Comparison of ENCODE assay signal across 8 mouse cellular contexts in the genomic region with DNA sequence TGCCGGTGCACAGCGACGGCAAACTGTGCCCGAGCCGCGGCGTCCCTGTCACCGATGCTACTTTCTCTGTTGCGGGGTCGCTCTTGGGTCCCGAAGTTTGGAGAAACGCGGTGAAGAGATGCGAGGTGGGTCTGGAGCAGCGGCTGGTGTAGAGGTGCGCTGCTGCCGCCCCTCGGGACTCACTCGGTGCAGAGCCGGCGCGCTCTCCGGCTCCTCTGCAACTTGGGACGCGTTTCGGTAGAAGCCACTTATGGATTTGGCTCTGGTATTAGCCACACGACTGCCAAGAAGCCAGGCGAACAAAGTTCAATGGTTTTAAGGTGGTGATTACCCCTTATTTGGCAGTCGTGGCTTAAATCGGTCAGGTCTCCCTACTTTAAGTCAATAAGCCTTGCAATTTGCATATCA. TPM values are rescaled to one million over a fixed set of nuclear protein-coding genes. Genes with fewer than 3 reads are reported as not detected.
DNase-seq lines count a peak whose midpoint lies in the region; ATAC-seq lines count a peak whose summit lies in the region.

No protein-coding gene starts in this region.

- DNase-seq in frontal cortex, postnatal 14 days (ENCODE audit: low spot score in 2 of 2), result peak; percentile 12 to 39
- no peak for DNase-seq in frontal cortex, postnatal 10 days (ENCODE audit: low spot score in 2 of 2)
- peak; percentile 62 for DNase-seq in 416B (ENCODE audit: low read depth)
- peak; percentile 13 for DNase-seq in c-Kit-negative CD71-positive TER-119-positive erythroid progenitor cells, embryonic 14.5 days (ENCODE audit: low read depth, low spot score)
- DNase-seq in limb, embryonic 10.5 days (ENCODE audit: low spot score), result no peak
- DNase-seq in adrenal gland, adult 8-10 months, result no peak

- H3K36me3 ChIP-seq in heart, embryonic 14.5 days (ENCODE audit: control insufficient read depth, insufficient read depth, low read length), result no peaks in the 10 kb centered on the region
- H3K36me3 ChIP-seq in limb, embryonic 10.5 days, result no peaks in the 10 kb centered on the region
- H3K36me3 ChIP-seq in midbrain, embryonic 16.5 days (ENCODE audit: control insufficient read depth, insufficient read depth, low read length), result no peaks in the 10 kb centered on the region

- ATAC-seq in heart, embryonic 14.5 days (ENCODE audit: insufficient number of reproducible peaks, insufficient read depth, low FRiP score, low read depth), result 0 out of 2 replicates have a peak, but pooled peaks have one; percentile 30
- ATAC-seq in midbrain, embryonic 16.5 days, result peak; percentile 65

- H3K27ac ChIP-seq in heart, embryonic 14.5 days (replicated peaks in 1 of 2; ENCODE audit: control insufficient read depth in 1 of 2, insufficient read depth in 1 of 2, low read depth in 2 of 2, low read length in 2 of 2), result peak overlapping the region; percentile 90 to 91
- H3K27ac ChIP-seq in limb, embryonic 10.5 days, result peak overlapping the region; percentile 90
- H3K27ac ChIP-seq in midbrain, embryonic 16.5 days (ENCODE audit: low read length), result peak overlapping the region; percentile 89

- H3K4me1 ChIP-seq in heart, embryonic 14.5 days (ENCODE audit: control insufficient read depth in 2 of 2, insufficient read depth in 2 of 2, low read length in 2 of 2), result peaks cover 0 to 14% of the 10 kb centered on the region in 2 experiments; a peak in 3 of 4 replicates
- peaks cover 5% of the 10 kb centered on the region; the same call in 1 of the 2 replicates for H3K4me1 ChIP-seq in limb, embryonic 10.5 days
- peaks cover 7% of the 10 kb centered on the region for H3K4me1 ChIP-seq in midbrain, embryonic 16.5 days (ENCODE audit: control insufficient read depth, insufficient read depth, low read length)

- H3K27me3 ChIP-seq in heart, embryonic 14.5 days (ENCODE audit: control insufficient read depth, insufficient read depth, low read length), result no peaks in the 10 kb centered on the region
- no peaks in the 10 kb centered on the region for H3K27me3 ChIP-seq in limb, embryonic 10.5 days (ENCODE audit: low read depth, poor library complexity, severe bottlenecking)
- H3K27me3 ChIP-seq in midbrain, embryonic 16.5 days (ENCODE audit: control insufficient read depth, insufficient read depth, low read depth, low read length), result no peaks in the 10 kb centered on the region

- peak overlapping the region; percentile 97 for H3K9ac ChIP-seq in heart, embryonic 14.5 days (ENCODE audit: low read length)
- peak overlapping the region; percentile 81 for H3K9ac ChIP-seq in midbrain, embryonic 16.5 days (ENCODE audit: low read depth, low read length)

- H3K4me3 ChIP-seq in heart, embryonic 14.5 days (ENCODE audit: control insufficient read depth in 1 of 2, insufficient read depth in 1 of 2, low read depth in 1 of 2, low read length in 2 of 2), result peak overlapping the region; percentile 84 to 96
- H3K4me3 ChIP-seq in limb, embryonic 10.5 days, result peak overlapping the region; percentile 97
- peak overlapping the region; percentile 86 for H3K4me3 ChIP-seq in midbrain, embryonic 16.5 days (ENCODE audit: low read depth, low read length)

- H3K9me3 ChIP-seq in heart, embryonic 14.5 days (ENCODE audit: control insufficient read depth, low read length), result no peaks in the 10 kb centered on the region
- no peaks in the 10 kb centered on the region for H3K9me3 ChIP-seq in limb, embryonic 10.5 days (replicated peaks)
- H3K9me3 ChIP-seq in midbrain, embryonic 16.5 days (replicated peaks; ENCODE audit: control insufficient read depth, low read length, poor library complexity, severe bottlenecking), result no peaks in the 10 kb centered on the region

- WGBS in heart, embryonic 14.5 days, result under 1% methylated on average over 30 of the region's 30 CpGs
- under 1% methylated on average over 30 of the region's 30 CpGs for WGBS in limb, embryonic 10.5 days
- WGBS in midbrain, embryonic 16.5 days, result under 1% methylated on average over 30 of the region's 30 CpGs

- peak overlapping the region; percentile 71 for H3K4me2 ChIP-seq in heart, embryonic 14.5 days (ENCODE audit: low read length)
- H3K4me2 ChIP-seq in midbrain, embryonic 16.5 days (ENCODE audit: low read length), result peak overlapping the region; percentile 88

RNA-seq across cellular contexts. Expression of a gene that starts 0.6 kb away (rescaled TPM):
- 43.1 and 43.2 TPM in 2 replicates for polyA plus RNA-seq in heart, embryonic 14.5 days (2014; fragmentation: Nextera tagmentation; extraction: Ambion mirVana)
- 20.0 and 24.6 TPM in 2 replicates for polyA plus RNA-seq in limb, embryonic 10.5 days (2016; fragmentation: Nextera tagmentation; extraction: Ambion mirVana)
- 14.4 and 15.8 TPM in 2 replicates for polyA plus RNA-seq in midbrain, embryonic 16.5 days (2015; fragmentation: Nextera tagmentation; extraction: Ambion mirVana)
- 10 to 100 TPM; 24.0 to 26.8 (median 25.9) TPM for total RNA-seq in adrenal gland, adult 8-10 months (2022)

Comparison
In these comparisons a context has a peak if more than half of its experiments do, and no peak if none do; other contexts are left out.
1. DNase-seq: peak in frontal cortex, postnatal 14 days (2 of 2), 416B (single experiment) and c-Kit-negative CD71-positive TER-119-positive erythroid progenitor cells, embryonic 14.5 days (single experiment); none in frontal cortex, postnatal 10 days (0 of 2), limb, embryonic 10.5 days (single experiment) and adrenal gland, adult 8-10 months (single experiment).
2. Peak in every context shown above with its lines, with median percentiles within 50 percentile points of each other: H3K27ac ChIP-seq and H3K4me3 ChIP-seq.